In genomic region chr4:117119636-117120035, GRCm38 (mm10) we compare ENCODE assay signal across 9 mouse cellular contexts. TPM values are rescaled to one million over a fixed set of nuclear protein-coding genes. Genes with fewer than 3 reads are reported as not detected.
DNase-seq lines count a peak whose midpoint lies in the region; ATAC-seq and TF ChIP-seq lines count a peak whose summit lies in the region.
"Had no signal": no experiment of that assay in that cellular context is flagged by ENCODE, and none has a peak within 500 bp of the region (broad histone marks: within the 10 kb centered on the region; RNA-seq: fewer than 3 reads in every experiment).

No protein-coding gene starts in this region.

- ATAC-seq in heart, embryonic 13.5 days (ENCODE audit: extremely low read depth, insufficient number of reproducible peaks, low FRiP score, low TSS enrichment) = no peak
- no peak for ATAC-seq in G1E (ENCODE audit: extremely low read depth, insufficient number of reproducible peaks, low FRiP score, poor library complexity, severe bottlenecking)

- DNase-seq in heart, postnatal 36 days = no peak
- no peak for DNase-seq in G1E (ENCODE audit: low spot score)
- DNase-seq in hindbrain, embryonic 10.5 days (ENCODE audit: low spot score) = no peak
- DNase-seq in midbrain, embryonic 10.5 days (ENCODE audit: low spot score) = no peak
- DNase-seq in layer of hippocampus, adult 11-12 months (ENCODE audit: low spot score) = no peak
- DNase-seq in urinary bladder, adult 18-20 months (ENCODE audit: low spot score in 2 of 2) = no peak
- no peak for DNase-seq in yolk sac, embryonic 10.5 days (ENCODE audit: low spot score)

- peaks cover 15% of the 10 kb centered on the region for H3K4me1 ChIP-seq in heart, embryonic 13.5 days
- peaks cover 44% of the 10 kb centered on the region for H3K4me1 ChIP-seq in G1E (ENCODE audit: insufficient read depth, low read depth, low read length)
- H3K4me1 ChIP-seq in hindbrain, embryonic 10.5 days (replicated peaks) = peaks cover 25% of the 10 kb centered on the region
- peaks cover 33% of the 10 kb centered on the region for H3K4me1 ChIP-seq in midbrain, embryonic 10.5 days

- 74% methylated on average over 5 of the region's 5 CpGs for WGBS in heart, embryonic 13.5 days
- WGBS in hindbrain, embryonic 10.5 days = 82% methylated on average over 5 of the region's 5 CpGs
- WGBS in midbrain, embryonic 10.5 days = 81% methylated on average over 5 of the region's 5 CpGs

- peak overlapping the region; percentile 77 for H3K4me3 ChIP-seq in heart, embryonic 13.5 days
- H3K4me3 ChIP-seq in G1E (ENCODE audit: low read depth, low read length) = peak overlapping the region; percentile 84
- H3K4me3 ChIP-seq in hindbrain, embryonic 10.5 days = peak overlapping the region; percentile 80
- peak overlapping the region; percentile 83 for H3K4me3 ChIP-seq in midbrain, embryonic 10.5 days

- H3K9ac ChIP-seq in heart, embryonic 13.5 days = peak overlapping the region; percentile 78

- H3K4me2 ChIP-seq in heart, embryonic 13.5 days = peak overlapping the region; percentile 88

- no peak for TF ChIP-seq CTCF in G1E (IDR thresholded peaks at IDR 0.05; ENCODE audit: low read depth, low read length)

- H3K36me3 ChIP-seq in heart, embryonic 13.5 days = no peaks in the 10 kb centered on the region
- H3K36me3 ChIP-seq in G1E (replicated peaks) = peaks cover 30% of the 10 kb centered on the region
- peaks cover 5% of the 10 kb centered on the region for H3K36me3 ChIP-seq in hindbrain, embryonic 10.5 days
- peaks cover 18% of the 10 kb centered on the region for H3K36me3 ChIP-seq in midbrain, embryonic 10.5 days

- H3K9me3 ChIP-seq in heart, embryonic 13.5 days = no peaks in the 10 kb centered on the region
- no peaks in the 10 kb centered on the region for H3K9me3 ChIP-seq in G1E (replicated peaks)
- H3K9me3 ChIP-seq in hindbrain, embryonic 10.5 days = no peaks in the 10 kb centered on the region
- H3K9me3 ChIP-seq in midbrain, embryonic 10.5 days (replicated peaks) = no peaks in the 10 kb centered on the region

- H3K27ac ChIP-seq in heart, embryonic 13.5 days (replicated peaks) = peak overlapping the region; percentile 86
- peak overlapping the region; percentile 95 for H3K27ac ChIP-seq in hindbrain, embryonic 10.5 days
- peak overlapping the region; percentile 93 for H3K27ac ChIP-seq in midbrain, embryonic 10.5 days (replicated peaks)

- no peaks in the 10 kb centered on the region for H3K27me3 ChIP-seq in heart, embryonic 13.5 days (replicated peaks)
- H3K27me3 ChIP-seq in G1E (ENCODE audit: insufficient read depth, low read length) = no peaks in the 10 kb centered on the region
- no peaks in the 10 kb centered on the region for H3K27me3 ChIP-seq in hindbrain, embryonic 10.5 days (ENCODE audit: insufficient read depth, poor library complexity, severe bottlenecking)
- no peaks in the 10 kb centered on the region for H3K27me3 ChIP-seq in midbrain, embryonic 10.5 days (ENCODE audit: low read depth, poor library complexity, severe bottlenecking)

- intact Hi-C loops in heart, postnatal 36 days (cut with DNase I) = loop anchor here (2.0 kb wide), 1 partner anchor 19 kb away; no protein-coding TSS in a partner anchor

RNA-seq across cellular contexts. Expression of gene Btbd19, which starts 5.9 kb away (rescaled TPM):
- polyA plus RNA-seq in heart, embryonic 13.5 days (2015; fragmentation: Nextera tagmentation; extraction: Ambion mirVana) = 2.8 and 3.1 TPM in 2 replicates
- 1 to 10 TPM; 1.8 to 2.4 TPM for total RNA-seq in heart, postnatal 36 days (2021)
- total RNA-seq in G1E (2014; fragmentation: Nextera tagmentation) (34.6 and 46.3 TPM in 2 replicates), G1E (2017) (12.3 and 12.8 TPM in 2 replicates)
- polyA plus RNA-seq in G1E (2012) = 20.0 and 33.5 TPM in 2 replicates
- 4.4 and 4.8 TPM in 2 replicates for polyA plus RNA-seq in hindbrain, embryonic 10.5 days (2016; fragmentation: Nextera tagmentation; extraction: Ambion mirVana)
- polyA plus RNA-seq in midbrain, embryonic 10.5 days (2016; fragmentation: Nextera tagmentation; extraction: Ambion mirVana) = 4.4 and 5.4 TPM in 2 replicates

RNA-seq across cellular contexts. Expression of gene Tctex1d4, which starts 7.0 kb away (rescaled TPM):
- not detected in 2 replicates for polyA plus RNA-seq in heart, embryonic 13.5 days (2015; fragmentation: Nextera tagmentation; extraction: Ambion mirVana)
- not detected for total RNA-seq in heart, postnatal 36 days (2021)
- 1.7 TPM in 1 of 2 replicates, not detected in the other for total RNA-seq in G1E (2014; fragmentation: Nextera tagmentation)
- 1.8 TPM in 2 replicates for total RNA-seq in G1E (2017)
- polyA plus RNA-seq in G1E (2012) = 2.4 and 3.3 TPM in 2 replicates
- 0.71 TPM in 1 of 2 replicates, not detected in the other for polyA plus RNA-seq in hindbrain, embryonic 10.5 days (2016; fragmentation: Nextera tagmentation; extraction: Ambion mirVana)
- 0.14 TPM in 1 of 2 replicates, not detected in the other for polyA plus RNA-seq in midbrain, embryonic 10.5 days (2016; fragmentation: Nextera tagmentation; extraction: Ambion mirVana)
- total RNA-seq: common myeloid progenitor, adult 5-6 weeks had no signal

RNA-seq across cellular contexts. Expression of gene Plk3, which starts 14.1 kb away (rescaled TPM):
- polyA plus RNA-seq in heart, embryonic 13.5 days (2015; fragmentation: Nextera tagmentation; extraction: Ambion mirVana) = 2.1 TPM in 2 replicates
- total RNA-seq in heart, postnatal 36 days (2021) = 1 to 10 TPM; 1.2 to 2.4 TPM
- 1.4 and 1.9 TPM in 2 replicates for total RNA-seq in G1E (2014; fragmentation: Nextera tagmentation)
- total RNA-seq in G1E (2017) = 5.2 and 6.4 TPM in 2 replicates
- polyA plus RNA-seq in G1E (2012) = 4.4 and 6.0 TPM in 2 replicates
- 41.8 and 58.6 TPM in 2 replicates for polyA plus RNA-seq in hindbrain, embryonic 10.5 days (2016; fragmentation: Nextera tagmentation; extraction: Ambion mirVana)
- polyA plus RNA-seq in midbrain, embryonic 10.5 days (2016; fragmentation: Nextera tagmentation; extraction: Ambion mirVana) = 36.8 and 41.3 TPM in 2 replicates

RNA-seq across cellular contexts. Expression of gene Ptch2, which starts 23.8 kb away (rescaled TPM):
- 3.1 and 3.6 TPM in 2 replicates for polyA plus RNA-seq in heart, embryonic 13.5 days (2015; fragmentation: Nextera tagmentation; extraction: Ambion mirVana)
- total RNA-seq in heart, postnatal 36 days (2021) = 1 to 10 TPM; 1.3 to 2.3 TPM
- total RNA-seq in G1E (2014; fragmentation: Nextera tagmentation) = 3.3 TPM in 1 of 2 replicates, not detected in the other
- 0.38 TPM in 1 of 2 replicates, not detected in the other for total RNA-seq in G1E (2017)
- polyA plus RNA-seq in G1E (2012) = not detected in 2 replicates
- 5.8 and 6.9 TPM in 2 replicates for polyA plus RNA-seq in hindbrain, embryonic 10.5 days (2016; fragmentation: Nextera tagmentation; extraction: Ambion mirVana)
- polyA plus RNA-seq in midbrain, embryonic 10.5 days (2016; fragmentation: Nextera tagmentation; extraction: Ambion mirVana) = 12.8 and 15.7 TPM in 2 replicates
- total RNA-seq: common myeloid progenitor, adult 5-6 weeks had no signal

RNA-seq across cellular contexts. Expression of gene Rps8, which starts 36.4 kb away (rescaled TPM):
- polyA plus RNA-seq in heart, embryonic 13.5 days (2015; fragmentation: Nextera tagmentation; extraction: Ambion mirVana) = 616 and 654 TPM in 2 replicates
- 100 to 1,000 TPM; 550 to 602 TPM for total RNA-seq in heart, postnatal 36 days (2021)
- total RNA-seq in G1E (2014; fragmentation: Nextera tagmentation) = 2,089 and 2,273 TPM in 2 replicates
- total RNA-seq in G1E (2017) = 1,736 TPM in 2 replicates
- polyA plus RNA-seq in G1E (2012) = 2,887 and 5,494 TPM in 2 replicates
- 660 and 807 TPM in 2 replicates for polyA plus RNA-seq in hindbrain, embryonic 10.5 days (2016; fragmentation: Nextera tagmentation; extraction: Ambion mirVana)
- polyA plus RNA-seq in midbrain, embryonic 10.5 days (2016; fragmentation: Nextera tagmentation; extraction: Ambion mirVana) = 691 and 830 TPM in 2 replicates
